Mouse (Mus musculus) neural tube, embryonic 12.5 days (tissue): ENCODE data around the gene Ube2cbp. TPM values are rescaled to one million over a fixed set of nuclear protein-coding genes. Genes with fewer than 3 reads are reported as not detected.

Experiments
- ATAC-seq: fragments of 200-750 bp; cut with Nextera tagmentation; 2 replicates; pipeline ENCODE4 v1.8.0; 2017; ENCODE audit warnings: low read depth, mild to moderate bottlenecking, moderate TSS enrichment, moderate library complexity; ENCODE audit not compliant: low FRiP score
- H3K27ac ChIP-seq: fragments of 300-500 bp; sonication (generic); 2 replicates; pipeline ENCODE4 v1.5.1; 2016
- H3K27me3 ChIP-seq: fragments of 300-500 bp; sonication (generic); replicated peaks from 2 replicates; pipeline ENCODE4 v1.6.1; 2016; ENCODE audit warnings: mild to moderate bottlenecking
- H3K36me3 ChIP-seq: fragments of 300-500 bp; sonication (generic); 2 replicates; pipeline ENCODE4 v1.6.1; 2016; ENCODE audit warnings: mild to moderate bottlenecking
- H3K4me1 ChIP-seq: fragments of 300-500 bp; sonication (generic); 2 replicates; pipeline ENCODE4 v1.6.1; 2016
- H3K4me2 ChIP-seq: fragments of 300-500 bp; sonication (generic); replicated peaks from 2 replicates; pipeline ENCODE4 v1.6.1; 2016; ENCODE audit warnings: mild to moderate bottlenecking
- H3K4me3 ChIP-seq: fragments of 300-500 bp; sonication (generic); 2 replicates; pipeline ENCODE4 v1.5.1; 2016
- H3K9ac ChIP-seq: fragments of 300-500 bp; sonication (generic); 2 replicates; pipeline ENCODE4 v1.6.1; 2016; ENCODE audit warnings: mild to moderate bottlenecking
- H3K9me3 ChIP-seq: fragments of 300-500 bp; sonication (generic); 2 replicates; pipeline ENCODE4 v1.6.1; 2016; ENCODE audit warnings: mild to moderate bottlenecking
- WGBS: fragments of 180-500 bp; shearing (Covaris S2); methylation state at CpG from one replicate; pipeline ENCODE4 v1.1.7; 2016; 5-methylcytosine and 5-hydroxymethylcytosine counted together
- polyA plus RNA-seq: library from polyadenylated mRNA; unstranded; fragments of >200 nt; fragmentation: Nextera tagmentation; extraction: Ambion mirVana; gene quantifications from 2 replicates; pipeline ENCODE4 v1.2.1, GENCODE M21; 2016

Gene Ube2cbp
- polyA plus RNA-seq, 1 experiment from 2014 or later: 7.0 TPM

DNA sequence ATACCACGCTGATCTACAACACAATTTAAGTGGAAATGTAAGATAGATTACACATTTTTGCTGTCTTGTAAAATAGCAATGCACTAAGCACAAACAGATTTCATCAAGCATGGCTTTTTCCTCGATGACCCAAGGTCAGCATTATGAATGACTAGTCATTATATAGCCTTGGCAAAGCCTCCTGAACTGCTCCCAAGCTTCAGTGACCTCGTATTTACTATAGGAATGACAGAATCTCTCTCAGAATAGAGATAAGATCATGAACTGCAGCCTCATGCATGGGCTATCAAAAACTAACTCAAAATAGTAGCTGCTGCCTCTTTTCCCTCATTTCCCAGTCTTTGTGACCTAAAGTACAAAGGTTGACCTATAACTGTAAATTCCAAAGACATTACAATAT lies 128.4 kb downstream of the Ube2cbp start:
- Histone ChIP-seq H3K4me3 (no peak overlapping the region), H3K27ac (no peak overlapping the region), H3K27me3 (no peaks in the 10 kb centered on the region), H3K4me2 (no peak overlapping the region), H3K36me3 (no peaks in the 10 kb centered on the region), H3K4me1 (no peaks in the 10 kb centered on the region), H3K9ac (no peak overlapping the region), H3K9me3 (no peaks in the 10 kb centered on the region)
- no peak for ATAC-seq
- WGBS: 80% methylated on average over 3 of the region's 3 CpGs

- Histone ChIP-seq H3K36me3 (no peaks in the 10 kb centered on the region), H3K4me2 (no peak overlapping the region), H3K9ac (no peak overlapping the region), H3K27ac (no peak overlapping the region), H3K4me1 (no peaks in the 10 kb centered on the region), H3K9me3 (no peaks in the 10 kb centered on the region), H3K4me3 (no peak overlapping the region), H3K27me3 (no peaks in the 10 kb centered on the region)
- ATAC-seq: no peak
- 90% methylated on average over 4 of the region's 4 CpGs for WGBS
Measured at GRCm38 (mm10) chr9:86335588-86335987, 129.2 kb downstream of the Ube2cbp start.

DNA sequence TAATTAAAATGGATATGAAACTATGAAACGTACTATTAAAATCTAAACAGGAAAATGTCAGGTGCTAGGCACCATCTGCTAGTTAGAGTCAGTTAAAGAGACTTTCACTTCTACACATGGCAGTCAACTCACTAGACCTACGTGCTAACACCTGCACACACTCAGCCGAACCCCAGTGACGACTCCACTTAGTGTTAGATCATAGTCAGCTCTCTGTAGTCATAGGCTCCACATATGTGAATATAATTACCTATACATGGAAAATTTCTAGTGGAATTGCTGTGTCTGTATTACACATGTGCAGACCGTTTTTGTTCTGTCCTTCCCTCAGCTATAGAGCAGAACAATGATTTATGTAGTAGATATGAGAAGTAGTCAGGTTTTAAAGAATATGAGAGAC lies 130.4 kb downstream of the Ube2cbp start:
- no peaks in the 10 kb centered on the region for H3K36me3 ChIP-seq
- WGBS: 90% methylated on average over 5 of the region's 5 CpGs
- no peaks in the 10 kb centered on the region for H3K27me3 ChIP-seq
- no peak for ATAC-seq
- no peak overlapping the region for H3K9ac ChIP-seq
- no peaks in the 10 kb centered on the region for H3K9me3 ChIP-seq
- no peak overlapping the region for H3K27ac ChIP-seq
- H3K4me1 ChIP-seq: no peaks in the 10 kb centered on the region
- H3K4me3 ChIP-seq: no peak overlapping the region
- H3K4me2 ChIP-seq: no peak overlapping the region

- Histone ChIP-seq H3K27me3 (no peaks in the 10 kb centered on the region), H3K4me1 (no peaks in the 10 kb centered on the region), H3K9me3 (no peaks in the 10 kb centered on the region), H3K4me2 (no peak overlapping the region), H3K36me3 (no peaks in the 10 kb centered on the region), H3K27ac (no peak overlapping the region), H3K9ac (no peak overlapping the region), H3K4me3 (no peak overlapping the region)
- no peak for ATAC-seq
- 85% methylated on average over 3 of the region's 3 CpGs for WGBS
Measured at GRCm38 (mm10) chr9:86330591-86330990, 134.2 kb downstream of the Ube2cbp start.

- no peaks in the 10 kb centered on the region for H3K9me3 ChIP-seq
- no peak overlapping the region for H3K4me2 ChIP-seq
- H3K4me1 ChIP-seq: no peaks in the 10 kb centered on the region
- H3K27ac ChIP-seq: no peak overlapping the region
- H3K36me3 ChIP-seq: no peaks in the 10 kb centered on the region
- H3K9ac ChIP-seq: no peak overlapping the region
- no peak overlapping the region for H3K4me3 ChIP-seq
- ATAC-seq: no peak
- WGBS: 64% methylated on average over 4 of the region's 4 CpGs
- H3K27me3 ChIP-seq: no peaks in the 10 kb centered on the region
Measured at GRCm38 (mm10) chr9:86328270-86328669, 136.5 kb downstream of the Ube2cbp start.

GRCm38 (mm10) chr9:86327341-86327740 lies 137.4 kb downstream of the Ube2cbp start:
- no peaks in the 10 kb centered on the region for H3K27me3 ChIP-seq
- ATAC-seq: no peak
- H3K36me3 ChIP-seq: no peaks in the 10 kb centered on the region
- H3K9me3 ChIP-seq: no peaks in the 10 kb centered on the region
- WGBS: 71% methylated on average over 3 of the region's 3 CpGs
- no peak overlapping the region for H3K4me3 ChIP-seq
- no peak overlapping the region for H3K4me2 ChIP-seq
- no peak overlapping the region for H3K27ac ChIP-seq
- no peak overlapping the region for H3K9ac ChIP-seq
- H3K4me1 ChIP-seq: no peaks in the 10 kb centered on the region

GRCm38 (mm10) chr9:86324772-86325171 lies 140.0 kb downstream of the Ube2cbp start:
- WGBS: 83% methylated on average over 1 of the region's 1 CpGs
- Histone ChIP-seq H3K4me2 (no peak overlapping the region), H3K4me1 (no peaks in the 10 kb centered on the region), H3K27ac (no peak overlapping the region), H3K36me3 (no peaks in the 10 kb centered on the region), H3K27me3 (no peaks in the 10 kb centered on the region), H3K4me3 (no peak overlapping the region), H3K9me3 (no peaks in the 10 kb centered on the region), H3K9ac (no peak overlapping the region)
- ATAC-seq: no peak

DNA sequence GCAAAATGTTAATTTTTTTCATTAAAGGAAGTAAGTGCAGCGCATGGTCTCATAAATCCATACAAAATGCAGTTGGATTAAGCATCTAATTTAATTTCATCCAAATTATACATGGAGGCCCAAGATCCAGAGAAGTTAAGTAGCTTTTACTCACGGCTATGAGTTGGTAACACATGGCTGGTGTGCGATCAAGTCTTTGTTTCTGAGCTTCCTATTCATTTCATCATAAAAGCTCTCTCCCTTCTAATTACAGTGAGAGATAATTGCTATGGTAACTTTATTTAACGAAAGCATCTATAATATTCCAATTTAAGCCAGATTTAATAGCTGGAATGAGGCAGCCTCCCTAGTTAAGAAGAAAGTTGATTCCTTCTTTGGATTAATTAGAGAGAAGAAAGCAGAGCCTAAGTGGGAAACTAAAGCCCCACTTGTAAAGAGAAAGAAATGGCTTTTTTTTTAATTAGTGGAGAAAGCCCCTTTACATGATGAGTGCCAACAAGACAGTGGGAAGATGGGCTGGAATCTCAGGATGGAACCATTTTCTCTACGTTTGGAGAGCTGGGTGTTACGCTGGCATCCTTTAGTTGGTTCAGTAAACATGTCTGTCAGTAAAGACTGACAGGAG lies 145.1 kb downstream of the Ube2cbp start:
- 83% methylated on average over 6 of the region's 6 CpGs for WGBS
- Histone ChIP-seq H3K36me3 (no peaks in the 10 kb centered on the region), H3K4me3 (no peak overlapping the region), H3K9ac (no peak overlapping the region), H3K4me2 (no peak overlapping the region), H3K27ac (no peak overlapping the region), H3K4me1 (no peaks in the 10 kb centered on the region), H3K27me3 (no peaks in the 10 kb centered on the region), H3K9me3 (no peaks in the 10 kb centered on the region)
- ATAC-seq: no peak

DNA sequence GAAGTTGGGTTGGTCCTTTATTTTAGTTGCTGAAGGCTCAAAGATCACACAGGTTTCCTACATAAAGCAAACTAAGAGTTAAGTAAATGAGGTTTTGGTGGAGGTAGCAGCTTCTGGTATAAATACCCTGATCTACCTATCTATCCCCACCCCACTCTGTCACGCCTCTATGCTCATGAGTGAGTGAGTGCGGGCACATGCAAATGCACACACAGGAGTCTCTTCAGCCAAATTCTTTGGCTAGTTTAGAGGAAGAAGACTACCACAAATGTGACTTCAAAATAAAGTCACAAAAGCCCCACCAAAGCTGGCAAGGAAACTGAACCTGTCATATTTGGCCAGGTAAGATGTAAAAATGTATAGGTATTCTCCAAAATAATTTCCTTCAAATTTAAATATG lies 149.1 kb downstream of the Ube2cbp start:
- Histone ChIP-seq H3K27ac (no peak overlapping the region), H3K36me3 (no peaks in the 10 kb centered on the region), H3K4me3 (no peak overlapping the region), H3K4me2 (no peak overlapping the region), H3K9ac (no peak overlapping the region), H3K27me3 (no peaks in the 10 kb centered on the region), H3K9me3 (0 out of 2 replicates have a peak, but pooled peaks cover 3% of the 10 kb centered on the region), H3K4me1 (no peaks in the 10 kb centered on the region)
- ATAC-seq: no peak
- 96% methylated on average over 2 of the region's 2 CpGs for WGBS

GRCm38 (mm10) chr9:86308616-86309015 lies 156.1 kb downstream of the Ube2cbp start:
- 12% methylated on average over 4 of the region's 4 CpGs for WGBS
- H3K4me3 ChIP-seq: no peak overlapping the region

DNA sequence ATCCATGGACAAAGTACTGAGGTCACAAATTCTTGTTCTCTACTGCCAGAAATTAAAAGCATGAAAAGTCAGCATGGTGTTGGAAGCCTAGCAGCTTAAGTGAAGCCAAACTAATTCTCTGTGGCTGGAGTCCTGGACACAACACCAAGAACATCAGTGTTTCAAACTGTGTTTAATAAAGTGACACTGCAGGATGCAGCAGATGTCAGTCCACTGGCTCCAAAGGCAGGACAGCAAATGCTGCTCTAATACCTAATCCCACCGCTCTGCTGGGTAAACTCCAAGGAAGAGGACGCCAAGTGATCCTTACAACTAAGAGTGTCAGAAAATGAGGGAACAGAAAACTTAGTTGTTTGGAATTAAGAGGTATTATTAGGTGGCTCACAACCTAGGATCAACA lies 158.2 kb downstream of the Ube2cbp start:
- no peaks in the 10 kb centered on the region for H3K4me1 ChIP-seq
- no peak overlapping the region for H3K4me2 ChIP-seq
- 94% methylated on average over 2 of the region's 2 CpGs for WGBS
- no peaks in the 10 kb centered on the region for H3K9me3 ChIP-seq
- no peaks in the 10 kb centered on the region for H3K36me3 ChIP-seq
- H3K27ac ChIP-seq: no peak overlapping the region
- no peak overlapping the region for H3K9ac ChIP-seq
- H3K4me3 ChIP-seq: no peak overlapping the region
- no peaks in the 10 kb centered on the region for H3K27me3 ChIP-seq
- no peak for ATAC-seq

More at GRCm38 (mm10) chr9:86308616-86309015, 156.1 kb downstream of the Ube2cbp start:
- Histone ChIP-seq H3K9ac (no peak overlapping the region), H3K9me3 (0 out of 2 replicates have a peak, but pooled peaks cover 3% of the 10 kb centered on the region), H3K4me2 (no peak overlapping the region), H3K36me3 (no peaks in the 10 kb centered on the region), H3K27ac (no peak overlapping the region), H3K27me3 (no peaks in the 10 kb centered on the region), H3K4me1 (no peaks in the 10 kb centered on the region)
- no peak for ATAC-seq

DNA sequence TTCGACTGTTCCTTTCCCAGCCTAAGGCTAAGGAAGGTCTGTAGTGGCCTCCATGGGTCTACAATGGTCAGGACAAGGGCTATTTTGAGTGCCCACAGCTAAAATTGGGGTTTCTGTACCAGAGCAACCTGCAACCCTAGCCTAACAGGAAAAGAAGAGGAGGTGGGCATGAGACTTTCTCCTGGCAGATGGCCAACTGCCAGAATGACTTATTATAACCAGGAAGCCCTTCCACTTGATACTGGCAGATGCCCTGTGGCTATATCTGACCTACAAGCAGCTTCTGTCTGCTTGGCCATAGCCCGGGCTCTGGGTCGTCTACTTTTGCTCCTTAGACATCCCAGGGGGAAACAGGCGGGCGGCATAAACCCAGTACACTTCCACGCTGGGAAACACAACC lies 163.3 kb downstream of the Ube2cbp start:
- no peak overlapping the region for H3K27ac ChIP-seq
- H3K9me3 ChIP-seq: no peaks in the 10 kb centered on the region
- H3K4me1 ChIP-seq: no peaks in the 10 kb centered on the region
- no peak overlapping the region for H3K9ac ChIP-seq
- no peaks in the 10 kb centered on the region for H3K27me3 ChIP-seq
- no peaks in the 10 kb centered on the region for H3K36me3 ChIP-seq
- ATAC-seq: no peak
- 82% methylated on average over 6 of the region's 6 CpGs for WGBS
- no peak overlapping the region for H3K4me2 ChIP-seq
- H3K4me3 ChIP-seq: no peak overlapping the region

- Histone ChIP-seq H3K27me3 (no peaks in the 10 kb centered on the region), H3K27ac (no peak overlapping the region), H3K4me3 (no peak overlapping the region), H3K9ac (no peak overlapping the region), H3K4me2 (no peak overlapping the region), H3K9me3 (no peaks in the 10 kb centered on the region), H3K4me1 (no peaks in the 10 kb centered on the region), H3K36me3 (no peaks in the 10 kb centered on the region)
- 59% methylated on average over 8 of the region's 8 CpGs for WGBS
- no peak for ATAC-seq
Measured at GRCm38 (mm10) chr9:86298596-86298995, 166.2 kb downstream of the Ube2cbp start.
